45 mouse cellular contexts compared by ENCODE assay signal in the genomic region with DNA sequence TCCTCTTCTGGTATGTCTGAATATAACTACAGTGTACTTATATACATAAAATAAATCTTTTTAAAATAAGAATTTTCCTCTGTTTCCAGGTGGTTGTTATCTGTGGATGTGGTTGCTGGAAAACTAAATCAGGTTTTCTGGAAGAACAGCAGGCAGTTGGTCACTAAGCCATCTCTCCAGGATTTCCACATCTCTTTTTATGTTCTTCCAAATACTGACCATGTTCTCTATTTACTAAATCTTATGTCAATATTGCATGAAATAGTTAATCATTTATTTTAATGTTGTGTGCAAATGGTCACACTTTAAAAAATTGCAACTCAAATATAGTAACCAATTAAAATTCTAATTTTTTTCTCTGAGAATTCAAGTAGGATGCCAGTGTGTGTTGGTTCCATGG. TPM values are rescaled to one million over a fixed set of nuclear protein-coding genes. Genes with fewer than 3 reads are reported as not detected.
"Had no signal": no experiment of that assay in that cellular context is flagged by ENCODE, and none has a peak within 500 bp of the region (broad histone marks: within the 10 kb centered on the region; RNA-seq: fewer than 3 reads in every experiment).

No protein-coding gene starts in this region.

- H3K4me3 ChIP-seq: left cerebral cortex, adult 2 months; limb, embryonic 10.5 days; limb, embryonic 12.5 days; limb, embryonic 13.5 days; limb, embryonic 15.5 days; liver, embryonic 12.5 days; liver, embryonic 13.5 days; liver, embryonic 15.5 days; lung, embryonic 15.5 days; megakaryocyte, embryonic 14.5 days; midbrain, embryonic 10.5 days; midbrain, embryonic 12.5 days; midbrain, embryonic 13.5 days; midbrain, embryonic 15.5 days; myocyte; neural tube, embryonic 12.5 days had no signal

- H3K27ac ChIP-seq: left cerebral cortex, adult 2 months; limb, embryonic 10.5 days; limb, embryonic 12.5 days; limb, embryonic 13.5 days; limb, embryonic 15.5 days; liver, embryonic 12.5 days; liver, embryonic 13.5 days; liver, embryonic 14.5 days; liver, embryonic 15.5 days; lung, embryonic 15.5 days; macrophage; midbrain, embryonic 10.5 days; midbrain, embryonic 12.5 days; midbrain, embryonic 13.5 days; midbrain, embryonic 15.5 days; neural tube, embryonic 12.5 days had no signal

- H3K4me2 ChIP-seq: limb, embryonic 12.5 days; limb, embryonic 13.5 days; limb, embryonic 15.5 days; liver, embryonic 12.5 days; liver, embryonic 13.5 days; liver, embryonic 15.5 days; lung, embryonic 14.5 days; lung, embryonic 15.5 days; midbrain, embryonic 11.5 days; midbrain, embryonic 12.5 days; midbrain, embryonic 13.5 days; midbrain, embryonic 15.5 days; neural tube, embryonic 12.5 days had no signal

- H3K9ac ChIP-seq: limb, embryonic 12.5 days; limb, embryonic 13.5 days; limb, embryonic 15.5 days; liver, embryonic 12.5 days; liver, embryonic 13.5 days; liver, embryonic 14.5 days; liver, embryonic 15.5 days; lung, embryonic 14.5 days; lung, embryonic 15.5 days; midbrain, embryonic 12.5 days; midbrain, embryonic 13.5 days; midbrain, embryonic 15.5 days; neural tube, embryonic 12.5 days had no signal

- H3K36me3 ChIP-seq: limb, embryonic 10.5 days; limb, embryonic 12.5 days; limb, embryonic 13.5 days; limb, embryonic 15.5 days; liver, embryonic 12.5 days; liver, embryonic 13.5 days; liver, embryonic 15.5 days; lung, embryonic 15.5 days; midbrain, embryonic 10.5 days; midbrain, embryonic 12.5 days; midbrain, embryonic 13.5 days; midbrain, embryonic 15.5 days; neural tube, embryonic 12.5 days had no signal

- ATAC-seq: liver, embryonic 12.5 days; lung, postnatal 0 days; midbrain, embryonic 13.5 days; midbrain, embryonic 15.5 days; midbrain, embryonic 16.5 days had no signal

- DNase-seq: left cerebral cortex, postnatal 4 days; liver, embryonic 13.5 days; lung, adult 18-20 months; lung, adult 2 months; lung, embryonic 14.5 days; lung, postnatal 10 days; lung, postnatal 14 days; lung, postnatal 36 days; lung, postnatal 4 days; midbrain, embryonic 14.5 days had no signal

- H3K4me1 ChIP-seq: limb, embryonic 10.5 days; limb, embryonic 12.5 days; limb, embryonic 13.5 days; limb, embryonic 15.5 days; liver, embryonic 12.5 days; liver, embryonic 13.5 days; liver, embryonic 15.5 days; lung, embryonic 15.5 days; megakaryocyte, embryonic 14.5 days; midbrain, embryonic 10.5 days; midbrain, embryonic 12.5 days; midbrain, embryonic 13.5 days; midbrain, embryonic 15.5 days; neural tube, embryonic 12.5 days had no signal

- H3K27me3 ChIP-seq: limb, embryonic 12.5 days; limb, embryonic 13.5 days; limb, embryonic 15.5 days; liver, embryonic 12.5 days; liver, embryonic 13.5 days; liver, embryonic 15.5 days; lung, embryonic 15.5 days; megakaryocyte, embryonic 14.5 days; midbrain, embryonic 12.5 days; midbrain, embryonic 13.5 days; midbrain, embryonic 15.5 days; neural tube, embryonic 12.5 days had no signal

- H3K9me3 ChIP-seq: limb, embryonic 10.5 days; limb, embryonic 12.5 days; limb, embryonic 13.5 days; limb, embryonic 15.5 days; liver, embryonic 12.5 days; liver, embryonic 13.5 days; liver, embryonic 15.5 days; lung, embryonic 15.5 days; megakaryocyte, embryonic 14.5 days; midbrain, embryonic 10.5 days; midbrain, embryonic 12.5 days; midbrain, embryonic 13.5 days; midbrain, embryonic 15.5 days; neural tube, embryonic 12.5 days had no signal

RNA-seq across cellular contexts. Expression of gene Ces1c, which starts 16.2 kb away (rescaled TPM):
- total RNA-seq: left cerebral cortex, adult 18-20 months; left cerebral cortex, adult 2 months; left cerebral cortex, adult 8-10 months; left cerebral cortex, postnatal 10 days; left cerebral cortex, postnatal 14 days; left cerebral cortex, postnatal 25 days; left cerebral cortex, postnatal 36 days; left cerebral cortex, postnatal 4 days; megakaryocyte progenitor cell, adult 5-6 weeks; megakaryocyte, adult 5-6 weeks; megakaryocyte-erythroid progenitor cell, adult 5-6 weeks; midbrain, postnatal 0 days had no signal
- polyA plus RNA-seq: limb, embryonic 10.5 days; limb, embryonic 11.5 days; limb, embryonic 12.5 days; limb, embryonic 13.5 days; limb, embryonic 14.5 days; limb, embryonic 15.5 days; lung, embryonic 14.5 days; lung, embryonic 16.5 days; macrophage; midbrain, embryonic 10.5 days; midbrain, embryonic 11.5 days; midbrain, embryonic 12.5 days; midbrain, embryonic 13.5 days; midbrain, embryonic 14.5 days; midbrain, embryonic 15.5 days; midbrain, embryonic 16.5 days; midbrain, postnatal 0 days; myocyte; neural tube, embryonic 11.5 days; neural tube, embryonic 12.5 days had no signal

RNA-seq across cellular contexts. Expression of gene Ces1d, which starts 50.3 kb away (rescaled TPM):
- total RNA-seq: left cerebral cortex, adult 2 months; left cerebral cortex, postnatal 10 days; left cerebral cortex, postnatal 14 days; left cerebral cortex, postnatal 25 days; left cerebral cortex, postnatal 36 days; left cerebral cortex, postnatal 4 days; megakaryocyte-erythroid progenitor cell, adult 5-6 weeks; monocyte, adult 5-6 weeks had no signal
- polyA plus RNA-seq: limb, embryonic 11.5 days; macrophage; midbrain, embryonic 10.5 days; midbrain, embryonic 11.5 days; midbrain, embryonic 14.5 days; myocyte; neural tube, embryonic 12.5 days had no signal
